Mouse (Mus musculus) embryonic facial prominence, embryonic 13.5 days (tissue): Measurements from ENCODE around the gene Zc2hc1b. TPM values are rescaled to one million over a fixed set of nuclear protein-coding genes. Genes with fewer than 3 reads are reported as not detected.
"Not testable (repeated sequence)": the region's sequence is repeated elsewhere in the genome, so short reads cannot be mapped to it uniquely, and the experiment has no call there.

Experiments
- ATAC-seq: fragments of 200-750 bp; cut with Nextera tagmentation; 2 replicates; pipeline ENCODE4 v1.8.0; 2017; ENCODE audit warnings: low read depth; ENCODE audit not compliant: insufficient number of reproducible peaks, insufficient read depth, low FRiP score, low TSS enrichment
- H3K27ac ChIP-seq: fragments of 300-500 bp; sonication (generic); 2 replicates; pipeline ENCODE4 v1.5.1; 2015; ENCODE audit warnings: moderate library complexity, mild to moderate bottlenecking, inconsistent platforms
- H3K27me3 ChIP-seq: fragments of 300-500 bp; sonication (generic); 2 replicates; pipeline ENCODE4 v1.6.1; 2015; ENCODE audit warnings: mild to moderate bottlenecking, inconsistent platforms
- H3K36me3 ChIP-seq: fragments of 300-500 bp; sonication (generic); 2 replicates; pipeline ENCODE4 v1.6.1; 2015; ENCODE audit warnings: mild to moderate bottlenecking, inconsistent platforms
- H3K4me1 ChIP-seq: fragments of 300-500 bp; sonication (generic); 2 replicates; pipeline ENCODE4 v1.6.1; 2015; ENCODE audit warnings: inconsistent platforms
- H3K4me2 ChIP-seq: fragments of 300-500 bp; sonication (generic); 2 replicates; pipeline ENCODE4 v1.6.1; 2015; ENCODE audit warnings: moderate library complexity, mild to moderate bottlenecking, inconsistent platforms
- H3K4me3 ChIP-seq: fragments of 300-500 bp; sonication (generic); 2 replicates; pipeline ENCODE4 v1.5.1; 2015; ENCODE audit warnings: mild to moderate bottlenecking, inconsistent platforms
- H3K9ac ChIP-seq: fragments of 300-500 bp; sonication (generic); 2 replicates; pipeline ENCODE4 v1.6.1; 2015; ENCODE audit warnings: mild to moderate bottlenecking, inconsistent platforms
- H3K9me3 ChIP-seq: fragments of 300-500 bp; sonication (generic); 2 replicates; pipeline ENCODE4 v1.6.1; 2016; ENCODE audit warnings: inconsistent platforms
- WGBS: fragments of 180-500 bp; shearing (Covaris S2); methylation state at CpG from one replicate; pipeline ENCODE4 v1.1.7; 2015; ENCODE audit warnings: mixed read lengths; 5-methylcytosine and 5-hydroxymethylcytosine counted together
- polyA plus RNA-seq: library from polyadenylated mRNA; unstranded; fragments of >200 nt; fragmentation: Nextera tagmentation; extraction: Ambion mirVana; gene quantifications from 2 replicates; pipeline ENCODE4 v1.2.1, GENCODE M21; 2015

Zc2hc1b gene
- polyA plus RNA-seq, 1 experiment from 2014 or later: not detected

- ATAC-seq: no peak
- no peak overlapping the region for H3K4me3 ChIP-seq
- H3K4me2 ChIP-seq: no peak overlapping the region
- H3K9me3 ChIP-seq: no peaks in the 10 kb centered on the region
- 92% methylated on average over 3 of the region's 3 CpGs for WGBS
- no peak overlapping the region for H3K27ac ChIP-seq
- H3K9ac ChIP-seq: no peak overlapping the region
- no peaks in the 10 kb centered on the region for H3K27me3 ChIP-seq
- no peaks in the 10 kb centered on the region for H3K4me1 ChIP-seq
- H3K36me3 ChIP-seq: no peaks in the 10 kb centered on the region
These were observed 23.0 kb upstream of the Zc2hc1b start for GRCm38 (mm10) chr10:13200862-13201261.

- Histone ChIP-seq H3K9me3 (no peaks in the 10 kb centered on the region), H3K4me1 (no peaks in the 10 kb centered on the region), H3K4me3 (no peak overlapping the region), H3K27ac (no peak overlapping the region), H3K36me3 (no peaks in the 10 kb centered on the region), H3K4me2 (no peak overlapping the region), H3K27me3 (no peaks in the 10 kb centered on the region), H3K9ac (no peak overlapping the region)
- ATAC-seq: no peak
- 80% methylated on average over 1 of the region's 1 CpGs for WGBS
These were observed 21.4 kb upstream of the Zc2hc1b start for GRCm38 (mm10) chr10:13199234-13199633.

GRCm38 (mm10) chr10:13196872-13197507, 19.2 kb upstream of the Zc2hc1b start:
- Histone ChIP-seq H3K4me2 (no peak overlapping the region), H3K27ac (no peak overlapping the region), H3K36me3 (no peaks in the 10 kb centered on the region), H3K27me3 (no peaks in the 10 kb centered on the region), H3K4me1 (peaks cover 4% of the 10 kb centered on the region), H3K9me3 (no peaks in the 10 kb centered on the region), H3K4me3 (no peak overlapping the region), H3K9ac (no peak overlapping the region)
- WGBS: 67% methylated on average over 8 of the region's 8 CpGs
- ATAC-seq: no peak

- Histone ChIP-seq H3K4me2 (peak overlapping the region; percentile 66), H3K4me3 (peak overlapping the region; percentile 95), H3K36me3 (peaks cover 23% of the 10 kb centered on the region)
- not testable (repeated sequence) for H3K27ac ChIP-seq, H3K9ac ChIP-seq, H3K27me3 ChIP-seq, ATAC-seq, H3K4me1 ChIP-seq, H3K9me3 ChIP-seq
- WGBS: 86% methylated on average over 7 of the region's 7 CpGs
These were observed 15.7 kb upstream of the Zc2hc1b start for GRCm38 (mm10) chr10:13193496-13193895.

GRCm38 (mm10) chr10:13192731-13193351, 15.0 kb upstream of the Zc2hc1b start, which contains the start of gene Ltv1:
Gene Ltv1, minus strand, starts transcription at chr10:13193168.
- Histone ChIP-seq H3K36me3 (peaks cover 28% of the 10 kb centered on the region), H3K4me1 (peaks cover 6% of the 10 kb centered on the region), H3K27me3 (no peaks in the 10 kb centered on the region), H3K9me3 (no peaks in the 10 kb centered on the region), H3K4me2 (peak within 1 kb of the TSS; percentile 66), H3K27ac (peak within 1 kb of the TSS; percentile 57), H3K9ac (peak within 1 kb of the TSS; percentile 85), H3K4me3 (peak within 1 kb of the TSS; percentile 95)
- peak; percentile 99 for ATAC-seq
- WGBS: under 1% methylated on average over 43 of the region's 43 CpGs

- H3K36me3 ChIP-seq: peaks cover 57% of the 10 kb centered on the region
- no peak overlapping the region for H3K4me2 ChIP-seq
- H3K27ac ChIP-seq: no peak overlapping the region
- H3K9ac ChIP-seq: no peak overlapping the region
- no peaks in the 10 kb centered on the region for H3K9me3 ChIP-seq
- peaks cover 6% of the 10 kb centered on the region for H3K4me1 ChIP-seq
- 85% methylated on average over 5 of the region's 5 CpGs for WGBS
- no peaks in the 10 kb centered on the region for H3K27me3 ChIP-seq
- no peak overlapping the region for H3K4me3 ChIP-seq
- ATAC-seq: no peak
These were observed 12.1 kb upstream of the Zc2hc1b start for GRCm38 (mm10) chr10:13189881-13190280.

GRCm38 (mm10) chr10:13186754-13187153, 8.9 kb upstream of the Zc2hc1b start:
- Histone ChIP-seq H3K36me3 (peaks cover 75% of the 10 kb centered on the region), H3K9me3 (no peaks in the 10 kb centered on the region)
- WGBS: 88% methylated on average over 3 of the region's 3 CpGs

GRCm38 (mm10) chr10:13184170-13184766, 6.4 kb upstream of the Zc2hc1b start:
- Histone ChIP-seq H3K4me3 (no peak overlapping the region), H3K4me1 (0 out of 2 replicates have a peak, but pooled peaks cover 3% of the 10 kb centered on the region), H3K4me2 (no peak overlapping the region), H3K9me3 (no peaks in the 10 kb centered on the region), H3K9ac (no peak overlapping the region), H3K27me3 (no peaks in the 10 kb centered on the region), H3K27ac (no peak overlapping the region), H3K36me3 (peaks cover 80% of the 10 kb centered on the region)
- WGBS: 87% methylated on average over 4 of the region's 4 CpGs
- no peak for ATAC-seq

More at GRCm38 (mm10) chr10:13186754-13187153, 8.9 kb upstream of the Zc2hc1b start:
- Histone ChIP-seq H3K9ac (no peak overlapping the region), H3K27me3 (no peaks in the 10 kb centered on the region), H3K4me1 (0 out of 2 replicates have a peak, but pooled peaks cover 3% of the 10 kb centered on the region), H3K4me3 (no peak overlapping the region), H3K27ac (no peak overlapping the region), H3K4me2 (no peak overlapping the region)
- ATAC-seq: no peak

- Histone ChIP-seq H3K36me3 (peaks cover 76% of the 10 kb centered on the region), H3K27ac (0 out of 2 replicates have a peak overlapping the region, but pooled peaks have one; percentile 8)
- 56% methylated on average over 7 of the region's 7 CpGs for WGBS
These were observed 2.4 kb upstream of the Zc2hc1b start for GRCm38 (mm10) chr10:13180211-13180610.

GRCm38 (mm10) chr10:13175866-13176265, 2.0 kb downstream of the Zc2hc1b start:
- H3K9me3 ChIP-seq: no peaks in the 10 kb centered on the region
- no peaks in the 10 kb centered on the region for H3K27me3 ChIP-seq
- H3K4me2 ChIP-seq: no peak overlapping the region
- no peak overlapping the region for H3K4me3 ChIP-seq
- ATAC-seq: no peak
- H3K27ac ChIP-seq: no peak overlapping the region
- H3K4me1 ChIP-seq: peaks cover 22% of the 10 kb centered on the region
- peaks cover 47% of the 10 kb centered on the region for H3K36me3 ChIP-seq
- 86% methylated on average over 7 of the region's 7 CpGs for WGBS
- no peak overlapping the region for H3K9ac ChIP-seq

More at GRCm38 (mm10) chr10:13180211-13180610, 2.4 kb upstream of the Zc2hc1b start:
- Histone ChIP-seq H3K4me1 (0 out of 2 replicates have a peak, but pooled peaks cover 3% of the 10 kb centered on the region), H3K4me2 (no peak overlapping the region), H3K4me3 (no peak overlapping the region), H3K9ac (no peak overlapping the region), H3K27me3 (no peaks in the 10 kb centered on the region), H3K9me3 (no peaks in the 10 kb centered on the region)
- no peak for ATAC-seq

- Histone ChIP-seq H3K27me3 (no peaks in the 10 kb centered on the region; the same call in 1 of the 2 replicates), H3K9ac (no peak overlapping the region), H3K9me3 (no peaks in the 10 kb centered on the region), H3K27ac (peak overlapping the region; percentile 58), H3K36me3 (peaks cover 19% of the 10 kb centered on the region), H3K4me1 (peaks cover 47% of the 10 kb centered on the region), H3K4me3 (no peak overlapping the region), H3K4me2 (peak overlapping the region; percentile 15; the same call in 1 of the 2 replicates)
- ATAC-seq: no peak
- 35% methylated on average over 10 of the region's 10 CpGs for WGBS
These were observed 5.0 kb downstream of the Zc2hc1b start for GRCm38 (mm10) chr10:13172798-13173221.
